Mouse (Mus musculus): ENCODE measurements around the gene E130308A19Rik. TPM values are rescaled to one million over a fixed set of nuclear protein-coding genes. Genes with fewer than 3 reads are reported as not detected.

E130308A19Rik gene
- polyA plus RNA-seq, 1 experiment, result 3.0 TPM

DNA sequence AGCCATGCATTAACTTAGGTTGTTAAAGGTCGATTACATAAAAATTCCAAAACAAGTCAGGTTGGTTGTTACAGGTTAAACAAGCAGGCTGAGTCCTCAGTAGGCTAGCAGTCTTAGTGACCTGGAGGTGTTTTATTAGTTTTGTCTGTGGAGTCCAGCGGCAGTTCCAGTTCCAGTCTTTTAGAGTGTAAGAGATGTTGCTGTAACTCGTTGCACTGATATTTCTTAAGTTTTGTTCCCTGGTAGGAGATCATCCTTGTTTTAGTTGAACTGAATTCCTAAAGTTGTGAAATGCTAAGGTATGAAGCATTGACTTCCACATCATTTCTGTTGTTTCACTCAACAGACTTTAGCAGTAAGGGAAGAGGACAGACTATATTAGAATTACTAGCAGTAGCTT, 70.8 kb downstream of the E130308A19Rik start:
- TF ChIP-seq POLR2A (IDR thresholded peaks at IDR 0.05; ENCODE audit: insufficient read length, low read depth) (no peak), SRF (IDR thresholded peaks at IDR 0.05; ENCODE audit: control insufficient read depth, insufficient read length, low read depth) (no peak), CEBPB (IDR thresholded peaks at IDR 0.05; ENCODE audit: insufficient read depth, poor library complexity, severe bottlenecking) (no peak), MYOG (IDR thresholded peaks at IDR 0.05; ENCODE audit: control insufficient read depth in 1 of 3, insufficient read depth in 1 of 3, insufficient read length in 2 of 3, low read depth in 2 of 3) (no peak), REST (IDR thresholded peaks at IDR 0.05; ENCODE audit: insufficient read depth, insufficient read length) (no peak), TCF12 (IDR thresholded peaks at IDR 0.05; ENCODE audit: insufficient read depth, poor library complexity, severe bottlenecking) (no peak)
- Histone ChIP-seq H3K4me2 (ENCODE audit: low read depth) (no peak overlapping the region), H3K27me3 (ENCODE audit: control insufficient read depth, insufficient read depth, insufficient read length) (no peaks in the 10 kb centered on the region), H3ac (ENCODE audit: control insufficient read depth, insufficient read length) (no peak overlapping the region), H3K79me2 (ENCODE audit: control insufficient read depth, insufficient read depth) (no peaks in the 10 kb centered on the region), H3K36me3 (ENCODE audit: control insufficient read depth, insufficient read depth) (no peaks in the 10 kb centered on the region), H3K4me3 (no peak overlapping the region)

DNA sequence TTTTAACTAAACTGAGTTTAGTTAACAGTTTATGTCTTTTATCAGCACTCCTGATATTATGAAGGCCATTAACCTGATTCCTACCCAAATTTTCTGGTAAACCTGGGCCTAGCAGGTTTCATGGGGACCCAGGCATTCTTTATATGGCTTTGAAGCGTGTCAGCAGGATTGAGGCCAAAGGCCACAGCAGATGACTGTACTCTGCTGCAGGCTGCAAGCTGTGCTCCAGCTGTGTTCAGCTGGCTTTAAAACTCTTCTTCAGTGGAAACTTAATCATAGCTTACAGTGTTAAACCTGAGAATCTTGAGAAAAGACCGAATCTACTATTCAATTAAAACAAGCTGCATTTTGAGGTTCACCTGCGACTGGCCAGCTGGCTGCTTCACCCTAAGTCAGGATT, 71.9 kb downstream of the E130308A19Rik start:
- Histone ChIP-seq H3K27me3 (ENCODE audit: control insufficient read depth, insufficient read depth, insufficient read length) (no peaks in the 10 kb centered on the region), H3K79me2 (ENCODE audit: control insufficient read depth, insufficient read depth) (no peaks in the 10 kb centered on the region), H3ac (ENCODE audit: control insufficient read depth, insufficient read length) (no peak overlapping the region), H3K4me3 (no peak overlapping the region), H3K4me2 (ENCODE audit: low read depth) (no peak overlapping the region), H3K36me3 (ENCODE audit: control insufficient read depth, insufficient read depth) (no peaks in the 10 kb centered on the region)
- no peak for TF ChIP-seq MAX (IDR thresholded peaks at IDR 0.05; ENCODE audit: low read depth)
- no peak for TF ChIP-seq REST (IDR thresholded peaks at IDR 0.05; ENCODE audit: insufficient read depth, insufficient read length)
- no peak for TF ChIP-seq TCF3 (IDR thresholded peaks at IDR 0.05; ENCODE audit: insufficient read length, low read depth)
- TF ChIP-seq SRF (IDR thresholded peaks at IDR 0.05; ENCODE audit: control insufficient read depth, insufficient read length, low read depth), result no peak
- no peak for TF ChIP-seq MYOG (IDR thresholded peaks at IDR 0.05; ENCODE audit: control insufficient read depth in 1 of 3, insufficient read depth in 1 of 3, insufficient read length in 2 of 3, low read depth in 2 of 3)
- TF ChIP-seq MYOD1 (IDR thresholded peaks at IDR 0.05; ENCODE audit: control insufficient read depth in 1 of 3, insufficient read length in 2 of 3, low read depth in 2 of 3), result no peak
- no peak for TF ChIP-seq CEBPB (IDR thresholded peaks at IDR 0.05; ENCODE audit: insufficient read depth, poor library complexity, severe bottlenecking)
- TF ChIP-seq POLR2A (IDR thresholded peaks at IDR 0.05; ENCODE audit: insufficient read length, low read depth), result no peak
- TF ChIP-seq USF1 (IDR thresholded peaks at IDR 0.05; ENCODE audit: low read depth), result no peak
- TF ChIP-seq E2F4 (IDR thresholded peaks at IDR 0.05; ENCODE audit: insufficient read depth), result no peak
- TF ChIP-seq TCF12 (IDR thresholded peaks at IDR 0.05; ENCODE audit: insufficient read depth, poor library complexity, severe bottlenecking), result no peak
- no peak for TF ChIP-seq POLR2AphosphoS2 (IDR thresholded peaks at IDR 0.05; ENCODE audit: insufficient read length, low read depth)

DNA sequence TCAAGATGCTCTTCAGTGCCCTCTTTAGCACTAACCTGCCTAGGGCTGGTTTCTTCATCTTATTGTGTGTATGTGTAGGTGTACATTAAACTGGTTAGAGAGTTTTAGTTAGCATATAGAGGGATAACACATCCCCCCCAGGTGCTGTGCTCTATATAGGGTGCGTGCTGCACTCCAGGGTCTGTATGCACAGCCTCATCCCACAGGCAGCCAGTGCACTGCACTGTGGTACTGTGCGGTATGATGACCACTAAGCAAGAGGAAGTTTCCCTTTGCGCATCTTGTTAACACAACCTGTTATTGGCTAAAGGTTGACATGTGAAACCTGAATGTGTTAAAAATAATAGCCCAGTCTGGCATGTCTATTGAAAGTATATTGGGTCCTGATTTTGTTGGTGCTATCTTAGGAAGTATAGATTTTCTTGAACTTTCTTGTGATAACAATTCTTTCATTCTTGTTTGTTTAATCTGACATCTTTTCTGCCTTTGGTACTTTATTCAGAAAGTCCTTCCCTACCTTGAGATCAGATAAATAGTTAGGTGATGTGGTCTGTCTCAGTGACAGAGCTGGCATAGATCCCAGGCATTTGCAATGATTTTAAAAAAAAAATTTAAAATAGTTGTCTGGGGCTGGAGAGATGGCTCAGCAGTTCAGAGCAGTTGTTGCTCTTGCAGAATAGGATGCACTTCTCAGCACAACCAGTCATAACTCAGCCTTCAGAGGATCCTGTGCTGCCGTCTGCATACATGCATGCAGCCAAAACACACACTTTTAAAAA, 73.2 kb downstream of the E130308A19Rik start:
- Histone ChIP-seq H3K4me3 (no peak overlapping the region), H3K27me3 (ENCODE audit: control insufficient read depth, insufficient read depth, insufficient read length) (no peaks in the 10 kb centered on the region), H3K4me2 (ENCODE audit: low read depth) (no peak overlapping the region), H3K79me2 (ENCODE audit: control insufficient read depth, insufficient read depth) (no peaks in the 10 kb centered on the region), H3K36me3 (ENCODE audit: control insufficient read depth, insufficient read depth) (no peaks in the 10 kb centered on the region), H3ac (ENCODE audit: control insufficient read depth, insufficient read length) (no peak overlapping the region)
- TF ChIP-seq USF1 (IDR thresholded peaks at IDR 0.05; ENCODE audit: low read depth), result no peak
- no peak for TF ChIP-seq TCF3 (IDR thresholded peaks at IDR 0.05; ENCODE audit: insufficient read length, low read depth)
- TF ChIP-seq E2F4 (IDR thresholded peaks at IDR 0.05; ENCODE audit: insufficient read depth), result no peak
- no peak for TF ChIP-seq CEBPB (IDR thresholded peaks at IDR 0.05; ENCODE audit: insufficient read depth, poor library complexity, severe bottlenecking)
- no peak for TF ChIP-seq MYOD1 (IDR thresholded peaks at IDR 0.05; ENCODE audit: control insufficient read depth in 1 of 3, insufficient read length in 2 of 3, low read depth in 2 of 3)
- TF ChIP-seq REST (IDR thresholded peaks at IDR 0.05; ENCODE audit: insufficient read depth, insufficient read length), result no peak
- TF ChIP-seq MAX (IDR thresholded peaks at IDR 0.05; ENCODE audit: low read depth), result no peak
- no peak for TF ChIP-seq POLR2A (IDR thresholded peaks at IDR 0.05; ENCODE audit: insufficient read length, low read depth)
- no peak for TF ChIP-seq TCF12 (IDR thresholded peaks at IDR 0.05; ENCODE audit: insufficient read depth, poor library complexity, severe bottlenecking)
- TF ChIP-seq SRF (IDR thresholded peaks at IDR 0.05; ENCODE audit: control insufficient read depth, insufficient read length, low read depth), result no peak
- TF ChIP-seq POLR2AphosphoS2 (IDR thresholded peaks at IDR 0.05; ENCODE audit: insufficient read length, low read depth), result no peak
- no peak for TF ChIP-seq MYOG (IDR thresholded peaks at IDR 0.05; ENCODE audit: control insufficient read depth in 1 of 3, insufficient read depth in 1 of 3, insufficient read length in 2 of 3, low read depth in 2 of 3)

- H3K79me2 ChIP-seq (ENCODE audit: control insufficient read depth, insufficient read depth), result no peaks in the 10 kb centered on the region
- no peak overlapping the region for H3K4me3 ChIP-seq
- H3K4me2 ChIP-seq (ENCODE audit: low read depth), result no peak overlapping the region
- H3K27me3 ChIP-seq (ENCODE audit: control insufficient read depth, insufficient read depth, insufficient read length), result no peaks in the 10 kb centered on the region
- TF ChIP-seq POLR2A (IDR thresholded peaks at IDR 0.05; ENCODE audit: insufficient read length, low read depth) (no peak), SRF (IDR thresholded peaks at IDR 0.05; ENCODE audit: control insufficient read depth, insufficient read length, low read depth) (no peak), MAX (IDR thresholded peaks at IDR 0.05; ENCODE audit: low read depth) (no peak), TCF12 (IDR thresholded peaks at IDR 0.05; ENCODE audit: insufficient read depth, poor library complexity, severe bottlenecking) (no peak), POLR2AphosphoS2 (IDR thresholded peaks at IDR 0.05; ENCODE audit: insufficient read length, low read depth) (no peak), MYOD1 (IDR thresholded peaks at IDR 0.05; ENCODE audit: control insufficient read depth in 1 of 3, insufficient read length in 2 of 3, low read depth in 2 of 3) (no peak), CEBPB (IDR thresholded peaks at IDR 0.05; ENCODE audit: insufficient read depth, poor library complexity, severe bottlenecking) (no peak), REST (IDR thresholded peaks at IDR 0.05; ENCODE audit: insufficient read depth, insufficient read length) (no peak), TCF3 (IDR thresholded peaks at IDR 0.05; ENCODE audit: insufficient read length, low read depth) (no peak), USF1 (IDR thresholded peaks at IDR 0.05; ENCODE audit: low read depth) (no peak), MYOG (IDR thresholded peaks at IDR 0.05; ENCODE audit: control insufficient read depth in 1 of 3, insufficient read depth in 1 of 3, insufficient read length in 2 of 3, low read depth in 2 of 3) (no peak)
- H3ac ChIP-seq (ENCODE audit: control insufficient read depth, insufficient read length), result no peak overlapping the region
- no peaks in the 10 kb centered on the region for H3K36me3 ChIP-seq (ENCODE audit: control insufficient read depth, insufficient read depth)
Measured at GRCm38 (mm10) chr4:59709321-59709720, 83.3 kb downstream of the E130308A19Rik start.

Measured in myocyte (in vitro differentiated cells).